Mouse (Mus musculus): Measurements from ENCODE around the gene Defb30. TPM values are rescaled to one million over a fixed set of nuclear protein-coding genes. Genes with fewer than 3 reads are reported as not detected.
A peak's percentile ranks its signal among the peaks of the same experiment; 100 is the strongest.

The Defb30 gene
- total RNA-seq (2021): not detected
- long read RNA-seq, experiment 1: 0 reads
- long read RNA-seq, experiment 2: 0 reads

GRCm38 (mm10) chr14:63049910-63050370, at the start of gene Defb30:
TSS of gene Defb30 (minus strand) at chr14:63049960.
- no peak for DNase-seq (ENCODE audit: low spot score in 2 of 2)
- intact Hi-C loops (cut with DNase I): no loop called here

- intact Hi-C loops (cut with DNase I): loop anchor here (2.0 kb wide), 2 partner anchors 127 to 305 kb away; no protein-coding TSS in a partner anchor
- DNase-seq (ENCODE audit: low spot score in 2 of 2): no peak
These were observed 17.9 kb upstream of the Defb30 start for GRCm38 (mm10) chr14:63067708-63068107.

- intact Hi-C loops (cut with DNase I): loop anchor here (1.0 to 2.0 kb wide), 3 partner anchors 128 to 306 kb away; no protein-coding TSS in a partner anchor
- peak; percentile 73 to 84 for DNase-seq (ENCODE audit: low spot score in 2 of 2)
These were observed 17.0 kb upstream of the Defb30 start for GRCm38 (mm10) chr14:63066630-63067310.

GRCm38 (mm10) chr14:63065391-63065790, 15.6 kb upstream of the Defb30 start:
- intact Hi-C loops (cut with DNase I): no loop called here
- no peak for DNase-seq (ENCODE audit: low spot score in 2 of 2)

- intact Hi-C loops (cut with DNase I): no loop called here
These were observed 12.4 kb upstream of the Defb30 start for GRCm38 (mm10) chr14:63062184-63062583.

GRCm38 (mm10) chr14:63060361-63060760, 10.6 kb upstream of the Defb30 start:
- no peak for DNase-seq (ENCODE audit: low spot score in 2 of 2)
- intact Hi-C loops (cut with DNase I): no loop called here

More at GRCm38 (mm10) chr14:63062184-63062583, 12.4 kb upstream of the Defb30 start:
- no peak for DNase-seq (ENCODE audit: low spot score in 2 of 2)

- intact Hi-C loops (cut with DNase I): no loop called here
- DNase-seq (ENCODE audit: low spot score in 2 of 2): no peak
These were observed 5.0 kb upstream of the Defb30 start for GRCm38 (mm10) chr14:63054729-63055128.

- DNase-seq (ENCODE audit: low spot score in 2 of 2): peak; percentile 19 to 43
- intact Hi-C loops (cut with DNase I): no loop called here
These were observed 1.0 kb upstream of the Defb30 start for GRCm38 (mm10) chr14:63050769-63051168.

GRCm38 (mm10) chr14:63046691-63047090, 3.1 kb downstream of the Defb30 start, which contains the start of gene Defb42:
TSS of gene Defb42 (plus strand) at chr14:63046991.
- no peak for DNase-seq (ENCODE audit: low spot score in 2 of 2)
- intact Hi-C loops (cut with DNase I): no loop called here

- peak; percentile 15 to 26 for DNase-seq (ENCODE audit: low spot score in 2 of 2)
- intact Hi-C loops (cut with DNase I): no loop called here
These were observed 29.1 kb downstream of the Defb30 start for GRCm38 (mm10) chr14:63020524-63021156.

GRCm38 (mm10) chr14:63014667-63015066, 35.1 kb downstream of the Defb30 start:
- intact Hi-C loops (cut with DNase I): no loop called here
- DNase-seq (ENCODE audit: low spot score in 2 of 2): no peak

- intact Hi-C loops (cut with DNase I): no loop called here
- DNase-seq (ENCODE audit: low spot score in 2 of 2): no peak
These were observed 36.7 kb downstream of the Defb30 start for GRCm38 (mm10) chr14:63013082-63013481.

GRCm38 (mm10) chr14:63011471-63011870, 38.3 kb downstream of the Defb30 start, which contains the start of gene Defb43:
TSS of gene Defb43 (plus strand) at chr14:63011771.
- intact Hi-C loops (cut with DNase I): no loop called here
- no peak for DNase-seq (ENCODE audit: low spot score in 2 of 2)

GRCm38 (mm10) chr14:63002588-63002987, 47.2 kb downstream of the Defb30 start:
- no peak for DNase-seq (ENCODE audit: low spot score in 2 of 2)
- intact Hi-C loops (cut with DNase I): no loop called here

- DNase-seq (ENCODE audit: low spot score in 2 of 2): no peak
- intact Hi-C loops (cut with DNase I): no loop called here
These were observed 50.8 kb downstream of the Defb30 start for GRCm38 (mm10) chr14:62998977-62999376.

GRCm38 (mm10) chr14:62997777-62998176, 52.0 kb downstream of the Defb30 start, which contains the start of gene Defb47:
TSS of gene Defb47 (plus strand) at chr14:62998077.
- intact Hi-C loops (cut with DNase I): no loop called here
- DNase-seq (ENCODE audit: low spot score in 2 of 2): no peak

- intact Hi-C loops (cut with DNase I): no loop called here
- DNase-seq (ENCODE audit: low spot score in 2 of 2): no peak
These were observed 57.8 kb downstream of the Defb30 start for GRCm38 (mm10) chr14:62991849-62992510.

- intact Hi-C loops (cut with DNase I): no loop called here
- DNase-seq (ENCODE audit: low spot score in 2 of 2): no peak
These were observed 58.5 kb downstream of the Defb30 start for GRCm38 (mm10) chr14:62991271-62991670.

- intact Hi-C loops (cut with DNase I): no loop called here
- DNase-seq (ENCODE audit: low spot score in 2 of 2): no peak
These were observed 65.3 kb downstream of the Defb30 start, which contains the start of gene Defb48 for GRCm38 (mm10) chr14:62984410-62984809. TSS of gene Defb48 (minus strand) at chr14:62984510.

All from left cerebral cortex, postnatal 14 days (tissue).